Mouse (Mus musculus) cerebellum, postnatal 10 days (tissue): ENCODE results near the gene Ruvbl1.

Experiments used
- DNase-seq, 2 experiments: peaks; one replicate each; pipeline ENCODE4 v3.0.0; 2021; ENCODE audit warnings: mixed read lengths in 2 of 2

Gene Ruvbl1

DNA sequence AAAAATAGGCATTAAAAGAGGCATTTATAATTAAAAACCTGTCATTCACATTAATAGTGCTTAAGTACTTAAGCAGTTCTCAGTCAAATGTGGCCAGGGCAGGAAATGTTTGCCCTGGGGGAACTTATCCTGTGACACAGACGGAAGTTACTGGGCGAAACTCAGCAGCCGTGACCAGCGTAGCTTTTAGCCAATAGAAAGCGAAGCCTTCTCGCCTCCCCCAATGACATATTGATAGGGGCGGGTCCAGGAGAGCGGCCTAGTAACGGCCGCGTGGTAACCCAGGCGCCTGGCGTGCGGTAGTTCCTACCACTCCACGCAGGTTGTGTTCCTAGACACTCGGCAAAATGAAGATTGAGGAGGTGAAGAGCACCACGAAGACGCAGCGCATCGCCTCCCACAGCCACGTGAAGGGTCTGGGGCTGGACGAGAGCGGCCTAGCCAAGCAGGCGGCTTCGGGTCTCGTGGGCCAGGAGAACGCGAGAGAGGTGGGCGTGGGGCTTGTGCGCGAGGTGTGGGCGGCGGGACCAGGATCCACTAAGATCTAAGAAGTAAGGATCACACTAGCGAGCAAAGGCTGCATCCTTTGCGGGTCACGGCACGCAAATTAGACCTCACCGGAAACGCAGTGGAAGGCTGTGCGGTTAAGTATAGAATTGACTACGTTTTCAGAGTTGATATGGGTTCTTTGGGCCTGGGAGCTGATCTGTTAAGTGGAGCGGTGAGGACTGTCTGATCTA is at the start of gene Ruvbl1:
TSS of gene Ruvbl1 (plus strand) at position 229 of the 740 bp plus-strand sequence.
- peak; percentile 95 for DNase-seq

DNA sequence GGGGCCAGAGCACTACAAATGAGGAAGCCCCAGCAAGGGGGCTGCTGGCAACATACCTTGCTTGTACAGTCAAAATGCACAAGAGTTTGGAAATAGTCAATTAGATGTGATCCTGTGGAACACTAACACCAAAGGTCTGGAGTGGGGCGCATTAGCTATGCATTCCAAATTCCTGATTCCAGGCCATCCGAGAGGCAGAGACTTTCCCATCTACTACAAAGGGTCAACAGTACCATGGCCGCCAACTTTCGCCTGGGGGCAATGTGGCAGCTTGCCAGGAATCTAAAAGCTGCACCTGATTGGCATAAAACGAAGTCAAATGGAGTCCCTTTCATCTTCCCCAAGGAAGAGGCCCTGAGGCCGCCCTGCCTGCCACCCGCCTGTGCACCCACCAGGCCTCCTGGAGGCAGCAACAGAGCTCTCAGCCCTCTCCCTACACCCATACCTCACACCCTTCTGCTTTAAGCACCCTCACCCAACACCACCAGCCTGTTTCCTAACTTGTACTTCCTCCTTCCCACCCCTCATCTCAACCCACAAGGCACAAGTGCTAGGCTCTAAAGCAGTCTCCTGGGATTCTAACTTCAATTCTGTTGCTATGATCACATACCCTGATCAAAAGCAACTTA is 49.0 kb upstream of the Ruvbl1 start:
- peak; percentile 24 to 49 for DNase-seq

DNA sequence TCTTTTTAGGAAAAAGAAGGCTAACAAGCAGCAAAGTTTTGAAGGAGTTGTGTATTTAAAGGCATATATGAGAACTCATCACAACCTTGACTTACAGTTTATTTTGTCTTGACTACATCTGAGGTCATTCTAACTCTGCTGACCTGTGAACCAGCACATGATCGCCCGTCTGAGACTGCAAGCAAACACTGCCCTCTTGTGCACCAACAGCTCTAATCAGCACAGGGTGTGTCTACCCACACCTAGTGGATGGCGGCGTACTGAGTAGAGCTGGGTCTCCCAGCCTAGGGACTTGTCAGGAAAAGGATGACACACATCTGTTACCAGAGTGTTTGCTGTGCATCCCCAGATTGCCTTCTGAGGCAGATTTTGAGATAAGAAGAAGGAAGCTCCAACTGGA is 34.0 kb upstream of the Ruvbl1 start:
- peak; percentile 60 to 62 for DNase-seq

DNA sequence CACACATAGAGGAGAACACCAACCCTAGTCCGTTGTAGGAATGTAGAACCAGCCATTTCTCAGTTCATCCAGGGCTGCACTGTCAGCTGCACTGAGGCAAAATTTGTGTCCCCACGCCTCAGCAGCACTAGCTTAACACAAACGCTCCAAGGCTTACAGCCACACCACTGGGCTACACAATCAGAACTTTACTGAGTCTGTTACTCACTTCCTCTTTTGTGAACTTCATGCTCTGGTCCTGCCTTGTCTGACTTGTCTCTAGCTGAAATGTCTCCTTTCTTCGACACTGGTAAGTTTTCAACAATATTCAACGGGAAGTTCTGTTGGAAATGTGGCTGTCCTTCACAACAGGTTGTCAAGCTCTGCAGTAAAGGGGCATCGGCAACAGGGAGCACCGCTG is 29.6 kb upstream of the Ruvbl1 start:
- no peak for DNase-seq

DNA sequence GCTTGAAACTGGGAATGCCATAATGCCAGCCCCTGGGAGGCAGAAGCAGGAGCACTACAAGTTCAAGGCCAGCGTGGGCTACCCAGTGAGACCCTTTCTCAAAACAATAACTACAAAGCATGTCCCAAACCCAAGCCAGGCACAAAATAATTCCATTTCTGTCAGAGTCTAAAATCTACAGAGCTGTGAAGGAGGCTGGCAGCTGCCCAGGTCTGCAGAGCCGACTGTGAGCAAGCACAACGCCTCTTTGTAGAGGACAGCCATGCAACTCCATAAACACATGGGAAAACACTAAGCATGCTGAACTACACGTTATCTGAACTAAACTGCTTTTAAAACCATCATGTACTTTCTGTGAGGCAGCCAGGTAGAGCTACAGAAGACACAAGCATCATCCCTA is 26.2 kb upstream of the Ruvbl1 start:
- peak in 1 of 2 experiments; percentile 30 for DNase-seq

DNA sequence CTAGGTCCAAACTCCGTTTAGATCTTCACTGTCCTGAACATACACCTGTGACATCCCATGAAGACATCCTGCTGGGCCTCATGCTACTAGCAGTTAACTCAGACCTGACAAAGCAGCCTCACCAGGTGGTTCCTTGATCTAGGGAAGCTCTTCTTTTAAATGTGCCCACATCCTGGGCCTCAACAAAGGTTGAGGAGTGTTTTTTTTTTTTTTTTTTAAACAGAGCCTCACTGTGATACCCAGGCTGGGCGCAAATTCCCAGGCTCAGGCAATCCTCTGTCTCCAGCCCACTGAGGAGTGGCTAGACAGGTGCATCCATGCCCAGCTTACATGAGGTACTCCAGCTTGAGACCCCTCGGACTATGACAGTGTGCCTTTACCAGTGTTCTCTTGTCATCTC is 22.7 kb upstream of the Ruvbl1 start:
- DNase-seq, result no peak

DNA sequence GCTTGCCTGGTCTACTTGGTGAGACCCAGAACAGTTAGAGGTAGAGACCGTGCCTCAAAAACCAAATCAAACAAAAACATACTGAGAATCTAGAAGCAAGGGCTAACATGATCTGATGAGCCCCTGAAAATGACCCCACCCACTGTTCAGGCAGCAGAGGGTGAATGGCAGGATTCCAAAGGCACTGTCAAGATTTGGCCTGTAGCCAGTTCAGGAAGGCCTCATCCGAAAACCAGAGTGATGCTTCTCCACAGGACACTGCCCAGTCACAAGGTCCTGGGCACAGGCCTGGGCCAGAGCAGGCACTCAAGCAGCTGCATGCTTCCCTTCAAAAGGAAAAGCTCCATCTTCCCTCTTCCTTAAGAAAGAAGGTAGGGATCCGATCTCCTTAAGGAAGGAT is 21.8 kb upstream of the Ruvbl1 start:
- DNase-seq, result peak; percentile 19 to 23

DNA sequence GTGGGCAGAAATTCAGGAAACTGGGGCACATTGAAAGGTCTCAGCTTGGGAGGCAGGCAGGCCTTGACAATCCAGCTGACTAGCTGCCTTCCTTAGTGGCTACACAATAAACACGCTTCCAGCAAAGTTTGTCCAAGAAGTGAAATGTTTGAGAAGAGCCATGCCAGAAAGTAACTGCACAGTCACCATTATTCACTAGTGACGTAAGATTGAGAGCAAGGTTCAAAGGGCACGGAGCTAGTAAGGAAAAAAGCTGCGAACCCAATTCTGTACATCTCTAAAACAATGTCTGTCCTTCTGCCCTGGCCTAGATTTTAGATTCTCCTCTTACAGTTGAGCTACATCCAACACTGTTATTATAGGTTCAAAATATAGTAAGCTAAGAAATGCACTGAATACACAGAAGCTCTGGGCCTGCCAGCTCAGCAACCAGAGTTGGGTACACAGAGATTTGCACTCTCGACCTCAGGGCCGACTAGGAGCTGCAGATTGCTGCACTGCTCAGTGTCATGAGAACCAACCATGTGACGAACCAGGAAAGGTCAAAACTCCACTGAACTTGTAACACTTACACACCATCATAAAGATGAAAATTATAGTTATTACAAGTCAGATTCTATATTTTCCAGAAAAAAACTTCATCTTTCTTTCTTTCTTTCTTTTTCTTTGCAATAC is 21.0 kb upstream of the Ruvbl1 start:
- DNase-seq, result no peak

- no peak for DNase-seq
Measured at GRCm38 (mm10) chr6:88445661-88446060, 19.5 kb upstream of the Ruvbl1 start.

DNA sequence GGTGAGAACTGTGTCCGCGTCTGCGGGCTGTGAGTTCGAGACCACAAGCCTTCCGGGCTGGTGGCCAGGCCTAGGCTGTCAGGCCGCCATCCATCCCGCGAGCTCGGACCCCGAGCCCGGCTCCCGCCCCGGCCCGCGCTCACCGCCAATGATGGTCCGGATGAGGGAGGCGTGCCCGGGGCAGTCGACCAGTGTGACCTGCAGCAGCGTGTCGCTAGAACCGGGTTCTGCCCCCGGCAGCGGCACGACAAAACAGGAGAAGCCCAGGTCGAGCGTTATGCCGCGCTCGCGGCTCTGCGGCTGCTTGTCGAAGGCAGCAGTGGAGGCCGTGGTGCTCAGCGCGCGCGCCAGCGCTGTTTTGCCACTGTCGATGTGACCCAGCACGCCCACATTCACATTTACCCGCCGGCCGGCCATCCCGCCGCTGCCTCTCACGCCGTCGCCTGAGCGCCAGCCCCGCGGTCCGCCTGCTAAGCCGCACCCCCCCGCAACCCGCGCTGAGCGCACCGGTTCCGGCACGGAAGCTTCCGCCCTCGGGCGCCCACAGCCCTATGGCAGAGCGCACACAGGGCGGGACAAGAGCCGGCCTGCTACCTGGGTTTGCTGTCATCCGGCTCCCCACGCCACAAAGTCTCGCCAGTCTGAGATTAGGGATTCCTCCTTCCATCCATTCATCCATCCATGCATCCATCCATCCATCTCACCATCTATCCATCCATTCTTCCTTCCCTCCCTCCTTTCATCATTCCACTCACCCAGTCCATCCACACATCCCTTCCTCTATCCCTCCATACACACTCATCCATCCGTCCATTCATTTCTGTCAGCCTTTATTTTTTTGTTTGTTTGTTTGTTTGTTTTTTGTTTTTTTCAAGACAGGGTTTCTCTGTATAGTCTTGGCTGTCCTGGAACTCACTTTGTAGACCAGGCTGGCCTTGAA is 18.9 kb upstream of the Ruvbl1 start, which contains the start of gene Eefsec:
TSS of gene Eefsec (minus strand) at position 477 of the 940 bp plus-strand sequence.
- peak; percentile 92 to 93 for DNase-seq

DNA sequence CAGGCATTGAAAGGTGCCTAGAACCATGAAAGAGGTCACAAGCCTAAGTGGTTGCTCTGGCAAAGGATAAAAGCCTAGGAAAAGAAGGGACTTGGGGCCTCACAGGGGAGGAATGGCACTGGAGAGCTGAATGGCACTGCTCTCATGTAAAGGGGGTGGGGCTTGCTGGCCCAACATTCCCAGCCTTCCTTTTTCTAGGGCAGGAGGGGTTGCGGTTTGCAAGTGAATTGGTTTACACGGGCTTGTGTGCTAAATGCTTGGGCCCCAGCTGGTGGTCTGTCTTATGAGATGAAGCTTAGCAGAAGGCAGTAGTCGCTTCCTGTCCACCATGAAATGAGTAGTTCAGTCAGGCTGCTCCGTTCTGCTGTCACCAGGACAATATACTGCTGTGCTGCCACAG is 17.8 kb upstream of the Ruvbl1 start:
- DNase-seq, result no peak

GRCm38 (mm10) chr6:88454545-88454944 is 10.7 kb upstream of the Ruvbl1 start:
- no peak for DNase-seq

- DNase-seq, result no peak
Measured at GRCm38 (mm10) chr6:88469878-88470277, 4.7 kb downstream of the Ruvbl1 start.

DNA sequence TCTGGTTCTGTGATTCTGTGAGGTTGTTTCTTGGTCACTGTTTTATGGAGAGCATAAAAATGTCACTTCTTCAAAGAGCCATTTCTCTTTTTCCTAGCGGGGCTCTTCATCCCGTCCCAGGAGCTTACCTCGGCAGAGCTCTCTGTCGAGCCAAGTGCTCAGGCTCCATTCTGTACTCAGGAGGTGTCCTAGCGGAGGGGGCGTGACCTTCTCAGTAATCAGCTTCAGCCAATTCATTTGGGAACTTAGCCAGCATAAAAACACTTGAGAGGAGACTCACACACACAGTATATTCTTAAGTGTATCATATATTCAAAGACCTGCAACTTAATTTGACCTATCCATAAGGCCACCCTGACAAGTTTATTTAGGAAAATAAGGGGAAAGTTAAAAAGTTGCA is 15.2 kb downstream of the Ruvbl1 start:
- DNase-seq, result no peak

DNA sequence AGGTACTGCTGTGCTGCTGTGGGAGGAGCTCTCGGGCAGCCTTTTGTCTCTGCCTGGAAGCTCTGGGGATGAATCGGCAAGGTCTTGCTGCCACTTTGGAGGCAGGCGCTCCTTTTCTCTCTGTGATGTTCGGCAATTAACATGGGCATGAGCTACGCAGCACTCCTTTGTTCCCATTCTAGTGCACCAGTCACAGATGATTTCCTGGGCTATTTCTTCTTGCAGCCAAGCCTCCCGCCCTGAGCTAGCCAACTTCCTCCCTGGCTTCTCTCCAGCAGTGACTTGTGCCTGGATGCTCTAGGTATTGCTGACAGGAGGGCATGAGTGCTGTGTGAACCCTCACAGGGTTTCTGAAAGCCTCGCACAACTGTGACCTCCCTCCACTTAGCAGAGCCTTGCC is 17.9 kb downstream of the Ruvbl1 start:
- DNase-seq, result peak; percentile 84 to 88

DNA sequence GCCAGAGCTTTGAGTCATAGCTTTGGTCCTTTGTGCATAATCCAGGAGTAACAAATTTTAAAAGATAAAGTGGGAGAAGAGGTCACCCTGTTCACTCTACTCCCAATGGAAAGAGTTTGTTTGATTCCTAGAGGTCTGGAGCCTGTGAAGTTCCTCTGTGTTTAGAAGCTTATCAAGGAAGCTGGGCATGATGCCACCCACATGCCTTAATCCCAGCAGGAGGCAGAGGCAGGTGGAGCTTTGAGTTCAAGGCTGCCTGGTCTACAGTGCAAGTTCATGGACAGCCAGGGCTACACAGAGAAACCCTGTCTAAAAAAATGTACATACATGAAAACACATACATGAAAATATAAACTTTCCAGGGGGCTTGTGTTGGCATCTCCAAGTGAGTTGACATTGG is 18.7 kb downstream of the Ruvbl1 start:
- DNase-seq, result peak in 1 of 2 experiments; percentile 40

DNA sequence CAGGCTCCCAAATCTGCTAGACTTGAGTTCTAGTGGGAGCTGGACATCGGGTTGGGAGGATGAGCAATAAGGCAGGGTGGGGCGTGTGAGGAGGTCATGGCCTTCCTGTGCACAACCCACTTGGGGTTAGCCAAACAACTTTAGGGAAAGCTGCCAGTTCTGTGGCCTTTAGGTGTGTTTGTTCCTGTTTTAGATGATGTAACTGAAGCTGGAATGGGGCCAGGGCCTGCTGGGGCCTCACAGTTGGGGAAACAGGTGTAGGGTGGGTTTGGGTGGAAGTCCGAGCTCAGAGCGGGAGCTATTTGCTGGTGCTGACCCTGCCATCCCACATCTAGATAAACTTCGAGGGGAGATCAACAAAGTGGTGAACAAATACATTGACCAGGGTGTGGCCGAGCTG is 20.2 kb downstream of the Ruvbl1 start:
- DNase-seq, result peak in 1 of 2 experiments; percentile 28

DNA sequence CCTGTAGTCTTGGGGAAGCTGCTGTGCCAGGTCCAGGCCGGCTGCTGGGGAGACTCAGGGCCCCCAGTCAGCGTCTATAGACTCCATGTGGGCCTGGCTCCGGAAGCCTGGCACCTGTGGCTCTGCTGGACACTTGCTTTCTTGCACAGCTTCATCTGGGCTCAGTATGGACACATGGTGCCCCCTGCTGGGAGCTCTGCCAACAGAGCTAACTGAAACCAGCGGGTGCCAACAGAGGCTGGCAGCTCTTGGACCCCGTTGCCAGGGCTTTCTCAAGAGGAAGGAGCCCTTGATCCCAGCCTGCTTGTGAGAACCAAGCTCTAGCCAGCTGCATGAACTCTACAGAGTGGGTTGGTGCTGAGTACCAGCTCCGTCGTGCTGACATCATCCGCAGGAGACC is 21.7 kb downstream of the Ruvbl1 start:
- peak; percentile 81 to 91 for DNase-seq

DNA sequence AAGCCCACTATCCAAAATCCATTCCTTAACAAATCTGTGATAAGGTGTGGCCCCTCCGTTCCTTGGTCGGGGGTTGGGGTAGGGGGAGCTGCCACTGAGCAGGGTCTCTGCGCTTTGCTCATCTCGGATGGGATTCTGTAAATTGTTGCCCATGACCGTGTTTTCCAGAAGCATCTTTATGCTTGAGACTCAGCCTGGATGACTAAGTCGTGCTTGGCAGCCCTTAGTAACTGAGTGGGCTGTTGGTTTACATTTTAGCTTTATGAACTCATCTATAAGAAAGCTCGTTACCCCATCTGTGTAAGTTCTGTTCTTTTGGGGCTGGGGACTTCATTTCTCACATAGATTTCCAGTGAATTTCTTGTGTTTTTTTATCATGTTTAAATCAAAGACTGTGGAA is 23.8 kb downstream of the Ruvbl1 start:
- no peak for DNase-seq

- no peak for DNase-seq
Measured at GRCm38 (mm10) chr6:88489834-88490233, 24.6 kb downstream of the Ruvbl1 start.

DNA sequence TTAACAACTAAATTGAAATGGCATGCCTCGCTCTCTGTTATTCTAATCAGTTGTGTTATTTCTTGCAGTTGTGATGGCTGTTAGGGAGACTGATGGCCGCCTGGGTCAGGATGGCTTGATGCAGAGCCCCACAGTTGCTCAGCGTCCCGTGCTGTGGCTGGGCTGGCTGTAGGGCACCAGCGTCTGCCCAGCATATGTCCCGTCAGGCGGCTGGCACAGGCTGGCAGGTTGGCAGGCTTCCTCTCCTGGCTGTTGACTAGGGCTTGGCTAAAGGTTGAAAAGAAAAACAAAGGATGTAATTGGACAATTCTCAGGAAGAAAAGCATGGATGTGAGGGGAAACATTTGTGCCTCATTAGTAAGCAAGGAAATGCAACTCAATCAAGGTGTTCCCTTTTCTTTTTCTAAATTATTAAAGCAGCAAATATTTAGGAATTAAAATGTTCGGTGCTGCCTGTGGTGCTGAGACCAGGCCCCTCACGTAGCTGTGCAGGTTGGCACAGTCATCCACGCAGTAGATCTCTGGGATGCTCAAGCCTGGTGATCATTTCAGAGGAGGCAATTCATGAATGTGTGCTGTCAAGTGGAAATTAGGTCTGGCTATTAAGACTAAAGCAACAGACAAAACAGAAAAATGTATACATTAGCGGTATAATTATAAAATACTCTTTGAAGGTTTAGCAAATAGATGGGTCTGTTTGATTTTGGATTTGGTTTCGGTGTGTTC is 25.6 kb downstream of the Ruvbl1 start:
- peak; percentile 98 for DNase-seq

DNA sequence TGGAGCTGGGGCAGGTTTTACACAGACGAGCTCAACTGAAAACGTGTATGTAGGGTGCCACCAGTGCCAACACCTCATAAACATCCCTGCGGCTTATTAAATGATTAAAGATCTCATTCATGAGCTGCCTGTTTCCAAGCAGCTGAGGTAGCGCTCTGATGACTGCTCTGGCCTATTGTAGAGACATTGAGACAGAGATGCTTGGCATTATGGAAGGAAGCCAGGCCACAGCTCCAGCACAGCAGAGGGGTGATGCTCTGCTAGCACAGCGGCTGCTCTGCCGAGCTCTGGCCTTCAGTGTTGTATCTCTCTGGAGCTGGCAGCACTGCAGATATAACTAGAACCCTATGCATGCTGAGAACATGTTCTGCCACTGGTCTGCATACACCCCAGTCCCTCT is 28.5 kb downstream of the Ruvbl1 start:
- peak; percentile 54 to 63 for DNase-seq
